Mouse (Mus musculus): ENCODE data around the gene M1ap. TPM values are rescaled to one million over a fixed set of nuclear protein-coding genes. Genes with fewer than 3 reads are reported as not detected.

M1ap gene
- total RNA-seq, 2 experiments from 2014 or later: 0.53 TPM; not detected in 1

GRCm38 (mm10) chr6:82927617-82928016, 19.1 kb upstream of the M1ap start:
- intact Hi-C loops (cut with DNase I): no loop called here
- DNase-seq: no peak

DNA sequence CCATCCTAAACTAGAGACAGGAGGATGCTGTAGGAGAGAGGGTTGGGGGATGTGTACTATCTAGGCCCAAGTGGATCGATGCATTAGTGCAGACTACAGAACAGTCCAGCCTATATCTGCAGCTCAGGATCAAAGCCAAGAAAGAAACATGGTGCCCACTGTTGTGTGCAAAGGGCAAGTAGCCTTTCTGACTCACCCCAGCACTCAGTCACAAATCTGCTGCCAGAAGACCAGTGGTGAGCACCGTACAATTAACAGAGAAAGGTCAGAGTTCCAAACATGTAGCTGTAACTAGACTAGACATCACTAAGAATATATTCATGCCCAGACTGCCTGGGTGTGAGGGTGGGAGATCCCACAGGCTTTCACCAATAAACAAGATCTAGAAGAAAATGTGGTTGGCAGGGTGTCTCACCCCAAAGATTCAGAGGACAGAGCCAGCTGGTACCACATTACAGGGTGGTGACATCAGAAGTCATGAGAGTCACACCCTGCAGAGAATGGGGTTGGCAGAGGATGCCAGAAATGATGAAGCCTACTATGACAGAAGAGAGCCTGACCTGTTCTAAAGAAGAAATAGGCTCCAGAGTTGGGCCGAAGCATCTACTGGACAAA, 12.0 kb upstream of the M1ap start:
- DNase-seq: no peak
- intact Hi-C loops (cut with DNase I): no loop called here

DNA sequence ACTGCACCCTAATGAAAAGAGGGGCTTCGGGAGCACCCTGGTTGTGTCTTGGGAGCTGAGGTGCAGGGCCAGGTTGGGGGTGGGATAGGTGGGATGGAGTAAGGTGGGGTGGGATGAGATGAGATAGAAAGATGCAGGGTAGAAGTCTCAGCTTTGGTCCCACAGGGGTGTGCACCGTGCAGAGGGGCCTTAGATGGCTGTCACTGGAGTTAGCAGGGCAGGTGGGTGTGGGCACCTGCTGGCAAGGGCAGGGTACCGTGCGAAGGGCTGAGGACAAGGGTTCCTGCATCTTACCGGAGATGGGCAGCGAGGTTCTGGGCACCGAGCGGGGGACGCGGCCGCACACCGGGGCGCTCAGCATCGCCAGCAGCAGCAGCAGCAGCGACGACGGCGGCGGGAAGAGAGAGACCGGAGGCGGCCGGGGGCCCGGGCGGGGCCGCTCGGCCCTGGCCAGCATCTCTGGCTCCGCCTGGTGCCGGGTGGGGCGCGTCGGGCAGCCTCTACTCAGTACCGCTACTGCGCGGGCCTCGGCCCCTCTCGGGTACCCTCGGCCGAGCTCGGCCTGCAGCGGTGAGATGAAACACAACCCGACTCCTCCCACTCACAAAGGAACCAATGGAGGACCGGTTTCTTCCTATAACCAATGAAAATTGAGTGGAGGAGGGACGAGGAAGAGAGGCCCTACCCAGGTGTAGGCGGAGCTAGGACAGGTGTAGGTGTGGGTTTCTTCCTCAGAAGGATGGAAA, 7.4 kb upstream of the M1ap start, which contains the start of gene Sema4f:
Sema4f (minus strand) TSS at position 603 of the 746 bp plus-strand sequence.
- intact Hi-C loops (cut with DNase I): no loop called here
- peak; percentile 15 to 29 for DNase-seq

GRCm38 (mm10) chr6:82940765-82941164, 5.9 kb upstream of the M1ap start:
- intact Hi-C loops (cut with DNase I): no loop called here
- no peak for DNase-seq

DNA sequence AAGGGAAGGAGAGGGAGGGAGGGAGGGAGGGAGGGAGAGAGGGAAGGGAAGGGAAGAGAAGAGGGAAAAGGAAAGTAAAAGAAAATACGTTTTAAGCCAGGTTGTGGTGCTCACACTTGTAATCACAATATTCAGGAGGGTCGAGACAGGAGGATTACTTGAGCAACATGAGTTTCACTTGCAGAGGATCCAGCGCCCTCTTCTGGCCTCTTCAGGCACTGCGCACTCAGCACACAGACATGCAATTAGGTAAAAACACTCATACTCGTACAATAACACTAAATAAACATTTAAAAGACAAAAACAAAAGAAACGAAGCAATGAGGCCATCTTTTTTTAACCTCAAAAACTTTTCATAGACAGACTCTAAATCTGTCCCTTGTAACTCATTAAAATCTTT, 952 bp upstream of the M1ap start:
- intact Hi-C loops (cut with DNase I): no loop called here
- no peak for DNase-seq

GRCm38 (mm10) chr6:82956553-82957251, 10.0 kb downstream of the M1ap start:
- intact Hi-C loops (cut with DNase I): no loop called here

GRCm38 (mm10) chr6:82961664-82962063, 15.0 kb downstream of the M1ap start:
- intact Hi-C loops (cut with DNase I): no loop called here
- DNase-seq: no peak

More at GRCm38 (mm10) chr6:82956553-82957251, 10.0 kb downstream of the M1ap start:
- DNase-seq: peak; percentile 8 to 11

- intact Hi-C loops (cut with DNase I): loop anchor here (2.0 to 5.0 kb wide), 2 partner anchors 255 to 982 kb away; no protein-coding TSS in a partner anchor
- no peak for DNase-seq
These were observed 22.8 kb downstream of the M1ap start for GRCm38 (mm10) chr6:82969249-82970084.

GRCm38 (mm10) chr6:82971031-82971430, 24.3 kb downstream of the M1ap start:
- peak; percentile 69 to 75 for DNase-seq
- intact Hi-C loops (cut with DNase I): loop anchor here (1.0 to 5.0 kb wide), 4 partner anchors 54 to 984 kb away; no protein-coding TSS in a partner anchor

- DNase-seq: no peak
- intact Hi-C loops (cut with DNase I): no loop called here
These were observed 40.8 kb downstream of the M1ap start for GRCm38 (mm10) chr6:82987411-82987971.

DNA sequence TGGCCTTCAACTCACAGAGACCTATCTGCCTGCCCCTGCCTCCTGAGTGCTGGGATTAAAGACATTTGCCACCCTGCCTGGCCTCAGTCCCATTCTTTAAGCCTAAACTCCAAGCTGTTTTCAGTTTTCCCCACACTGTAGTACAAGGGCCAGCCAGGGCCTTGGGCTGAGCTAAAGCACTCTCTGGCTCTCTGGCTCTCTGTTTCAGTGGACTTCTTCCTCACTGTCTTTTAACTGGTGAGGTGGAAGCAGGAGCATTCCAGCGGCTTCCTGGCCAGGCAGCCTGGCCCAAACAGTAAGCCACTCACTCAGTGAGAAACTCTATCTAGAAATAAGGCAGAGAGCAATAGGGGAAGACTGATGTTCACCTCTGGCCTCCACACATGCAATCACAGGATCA, 47.0 kb downstream of the M1ap start:
- intact Hi-C loops (cut with DNase I): no loop called here
- DNase-seq: no peak

DNA sequence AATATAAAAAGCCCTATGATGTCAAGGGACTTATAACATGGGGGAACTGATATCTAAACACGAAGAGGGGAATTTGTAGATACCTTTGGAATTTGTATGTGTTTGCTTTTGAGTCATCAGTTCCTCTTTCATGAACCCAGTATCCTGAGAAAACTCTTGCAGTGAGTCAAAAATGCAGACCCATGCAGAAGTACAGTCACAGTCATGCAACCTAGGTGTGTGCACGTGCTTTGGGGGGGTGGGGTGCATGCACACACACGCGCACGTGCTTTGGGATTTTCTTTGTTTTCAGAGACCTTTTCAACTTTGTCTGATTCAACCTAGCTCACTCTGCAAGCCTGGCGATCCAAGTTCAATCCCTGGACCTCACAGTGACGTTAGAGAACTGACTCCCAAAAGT, 47.7 kb downstream of the M1ap start:
- intact Hi-C loops (cut with DNase I): no loop called here
- DNase-seq: no peak

- intact Hi-C loops (cut with DNase I): loop anchor here (1.0 to 2.0 kb wide), 6 partner anchors 36 to 282 kb away; partner anchors contain the start of genes Ccdc142, Dok1, Gm42688 and Htra2
- peak; percentile 94 to 95 for DNase-seq
These were observed 50.1 kb downstream of the M1ap start for GRCm38 (mm10) chr6:82996740-82997315.

GRCm38 (mm10) chr6:82997511-82998102, 50.9 kb downstream of the M1ap start:
- peak; percentile 53 to 55 for DNase-seq

GRCm38 (mm10) chr6:82998326-82998725, 51.6 kb downstream of the M1ap start:
- intact Hi-C loops (cut with DNase I): no loop called here
- DNase-seq: no peak

More at GRCm38 (mm10) chr6:82997511-82998102, 50.9 kb downstream of the M1ap start:
- intact Hi-C loops (cut with DNase I): loop anchor here (1.0 to 2.0 kb wide), 5 partner anchors 35 to 281 kb away; partner anchors contain the start of genes Dok1 and Htra2

GRCm38 (mm10) chr6:82999986-83000385, 53.3 kb downstream of the M1ap start:
- intact Hi-C loops (cut with DNase I): no loop called here
- no peak for DNase-seq

DNA sequence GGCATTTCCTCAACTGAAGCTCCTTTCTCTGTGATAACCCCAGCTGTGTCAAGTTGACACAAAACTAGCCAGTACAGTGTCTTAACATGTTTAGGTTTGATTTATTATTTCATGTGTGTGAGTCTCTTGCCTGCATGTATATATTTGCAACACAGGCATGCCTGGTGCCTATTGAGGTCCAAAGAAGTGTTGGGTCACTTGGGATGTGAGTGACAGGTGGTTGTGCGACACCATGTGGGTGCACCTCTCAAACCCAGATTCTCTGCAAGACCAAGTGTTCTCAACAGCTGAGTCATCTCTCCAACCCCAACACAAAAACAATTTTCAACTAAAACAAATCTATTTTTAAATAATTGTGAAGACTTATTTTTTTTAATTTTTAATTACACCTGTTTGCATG, 56.4 kb downstream of the M1ap start:
- DNase-seq: no peak
- intact Hi-C loops (cut with DNase I): no loop called here

- DNase-seq: no peak
- intact Hi-C loops (cut with DNase I): no loop called here
These were observed 57.1 kb downstream of the M1ap start for GRCm38 (mm10) chr6:83003850-83004249.

- no peak for DNase-seq
- intact Hi-C loops (cut with DNase I): no loop called here
These were observed 57.6 kb downstream of the M1ap start for GRCm38 (mm10) chr6:83004309-83004708.
